Mouse (Mus musculus): ENCODE results near the gene Txndc12.

Gene Txndc12

DNA sequence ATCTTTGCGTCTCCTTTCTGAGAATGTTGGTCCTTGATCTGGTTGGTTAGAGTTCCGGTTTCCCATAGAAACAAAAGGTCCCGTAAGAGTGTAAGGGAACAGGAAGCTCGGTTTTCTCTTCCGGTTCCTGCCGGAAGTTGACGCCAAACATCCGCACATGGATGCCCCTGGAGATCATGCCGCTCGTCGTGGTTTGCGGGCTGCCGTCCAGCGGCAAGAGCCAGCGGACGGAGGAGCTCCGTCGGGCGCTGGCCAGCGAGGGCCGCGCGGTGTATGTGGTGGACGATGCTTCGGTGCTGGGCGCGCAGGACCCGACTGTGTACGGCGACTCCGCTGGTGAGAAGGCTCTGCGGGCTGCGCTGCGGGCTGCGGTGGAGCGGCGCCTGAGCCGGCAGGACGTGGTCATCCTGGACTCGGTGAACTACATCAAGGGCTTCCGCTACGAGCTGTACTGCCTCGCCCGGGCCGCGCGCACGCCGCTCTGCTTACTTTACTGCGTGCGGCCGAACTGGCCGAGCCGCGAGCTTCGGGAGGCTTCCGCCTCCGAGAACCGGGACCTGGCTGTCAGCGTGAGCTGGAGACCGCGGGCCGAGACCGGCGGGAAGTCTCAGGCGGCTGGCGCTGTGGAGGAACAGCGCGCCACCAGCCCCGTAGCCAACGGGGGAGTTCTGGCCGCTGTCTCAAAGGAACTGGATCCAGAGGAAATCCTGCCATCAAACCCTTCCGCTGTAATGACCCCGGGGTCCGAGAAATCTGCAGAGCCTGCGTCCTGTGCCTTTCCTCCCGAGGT, 13.5 kb downstream of the Txndc12 start, which contains the start of gene Kti12:
Gene Kti12, plus strand, starts transcription at position 71 of the 790 bp plus-strand sequence.
- DNase-seq, result peak; percentile 99

GRCm38 (mm10) chr4:108848505-108848848, 14.1 kb downstream of the Txndc12 start, which contains the start of gene A730015C16Rik:
Gene A730015C16Rik (minus strand): TSS chr4:108848619.
- DNase-seq, result no peak

DNA sequence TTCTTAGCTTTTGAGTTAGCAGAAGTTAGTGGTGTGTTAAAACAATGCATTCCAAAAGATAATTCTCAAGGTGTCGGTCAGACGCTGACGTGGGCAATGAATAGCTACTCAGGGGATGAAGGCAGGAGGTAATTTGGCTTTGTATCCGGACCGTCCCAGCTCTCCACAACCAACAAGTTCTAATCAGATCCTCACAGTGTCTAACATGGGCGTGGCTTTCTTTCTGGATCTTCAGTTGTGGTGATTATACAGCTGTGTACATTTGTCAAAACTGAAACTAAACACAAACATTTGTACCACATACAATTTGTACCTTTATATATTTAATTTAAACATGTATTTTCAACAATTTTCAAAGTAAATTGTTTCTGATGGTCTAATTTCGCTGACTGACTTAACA, 32.4 kb downstream of the Txndc12 start:
- peak; percentile 23 for DNase-seq

GRCm38 (mm10) chr4:108869730-108870374, 35.5 kb downstream of the Txndc12 start:
- peak; percentile 91 for DNase-seq

DNA sequence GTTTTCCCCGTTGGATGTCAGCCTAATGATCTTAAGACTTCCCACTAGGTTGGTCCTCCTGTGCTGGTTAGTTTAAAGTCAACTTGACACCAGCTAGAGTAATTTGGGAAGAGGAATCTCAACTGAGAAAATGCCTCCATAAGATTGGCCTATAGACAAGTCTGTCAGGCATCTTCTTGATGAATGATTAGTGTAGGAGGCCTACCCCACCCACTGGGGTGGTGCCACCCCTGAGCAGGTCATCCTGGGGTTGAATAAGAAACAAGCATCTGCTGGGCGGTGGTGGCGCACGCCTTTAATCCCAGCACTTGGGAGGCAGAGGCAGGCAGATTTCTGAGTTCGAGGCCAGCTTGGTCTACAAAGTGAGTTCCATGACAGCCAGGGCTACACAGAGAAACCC, 39.3 kb downstream of the Txndc12 start:
- DNase-seq, result no peak

- no peak for DNase-seq
These were observed 43.5 kb downstream of the Txndc12 start for GRCm38 (mm10) chr4:108877901-108878300.

- DNase-seq, result peak; percentile 90
These were observed 44.8 kb downstream of the Txndc12 start, which contains the start of gene Rab3b for GRCm38 (mm10) chr4:108878963-108879822. Gene Rab3b (plus strand): TSS chr4:108879063.

GRCm38 (mm10) chr4:108883815-108884214, 49.4 kb downstream of the Txndc12 start:
- no peak for DNase-seq

DNA sequence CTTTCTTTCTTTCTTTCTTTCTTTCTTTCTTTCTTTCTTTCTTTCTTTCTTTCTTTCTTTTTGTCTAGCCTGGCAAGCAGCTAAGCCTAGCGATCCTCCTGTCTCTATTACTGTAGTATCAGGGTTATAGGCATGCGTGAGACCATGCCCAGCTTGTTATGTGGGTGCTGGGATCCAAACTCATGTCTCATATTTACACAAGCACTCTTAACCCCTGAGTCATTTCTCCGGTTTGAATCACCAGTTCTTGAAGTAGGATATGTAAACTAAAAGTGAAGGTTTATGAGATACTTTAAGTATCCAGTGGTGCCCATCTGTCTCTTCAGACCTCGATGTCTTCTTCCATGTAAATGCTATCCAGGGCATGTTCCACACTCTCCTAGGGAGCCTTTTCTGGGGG, 53.1 kb downstream of the Txndc12 start:
- no peak for DNase-seq

DNA sequence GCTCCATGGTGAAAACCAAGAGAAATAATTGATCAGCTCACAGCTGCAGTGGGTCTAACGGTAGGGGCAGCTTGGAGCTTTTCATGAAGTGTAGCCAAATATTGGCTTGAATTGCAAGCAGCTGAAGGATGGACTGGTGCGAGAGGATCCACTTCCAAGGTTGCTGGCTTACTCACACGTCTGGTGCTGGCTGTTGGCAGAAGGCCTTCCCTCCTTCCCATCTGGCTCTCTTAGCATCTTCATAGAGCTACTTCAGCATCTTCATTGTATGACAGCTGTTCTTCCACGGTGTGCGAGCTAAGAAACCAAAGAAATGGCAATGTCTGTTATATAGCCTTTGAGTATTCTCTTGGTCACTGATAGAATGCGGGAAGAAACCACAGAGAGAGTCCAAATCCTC, 56.5 kb downstream of the Txndc12 start:
- DNase-seq, result no peak

GRCm38 (mm10) chr4:108900421-108900820, 66.0 kb downstream of the Txndc12 start:
- no peak for DNase-seq

DNA sequence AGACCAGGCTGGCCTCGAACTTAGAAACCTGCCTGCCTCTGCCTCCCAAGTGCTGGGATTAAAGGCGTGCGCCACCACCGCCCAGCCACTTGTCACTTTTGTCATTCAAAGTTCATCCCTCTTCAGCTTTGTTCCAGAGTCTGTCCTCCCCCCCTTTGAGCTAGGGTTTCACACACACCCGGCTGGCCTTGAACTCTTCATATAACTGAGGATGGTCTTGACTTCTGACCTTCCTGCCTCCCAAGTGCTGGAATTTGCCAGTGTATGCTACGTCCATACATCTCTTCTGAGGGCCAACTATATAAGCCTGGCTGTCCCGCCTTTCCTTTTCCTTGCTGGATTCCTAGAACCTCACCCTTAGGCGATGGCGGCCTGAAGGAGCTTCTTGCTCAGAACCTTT, 68.5 kb downstream of the Txndc12 start:
- no peak for DNase-seq

DNA sequence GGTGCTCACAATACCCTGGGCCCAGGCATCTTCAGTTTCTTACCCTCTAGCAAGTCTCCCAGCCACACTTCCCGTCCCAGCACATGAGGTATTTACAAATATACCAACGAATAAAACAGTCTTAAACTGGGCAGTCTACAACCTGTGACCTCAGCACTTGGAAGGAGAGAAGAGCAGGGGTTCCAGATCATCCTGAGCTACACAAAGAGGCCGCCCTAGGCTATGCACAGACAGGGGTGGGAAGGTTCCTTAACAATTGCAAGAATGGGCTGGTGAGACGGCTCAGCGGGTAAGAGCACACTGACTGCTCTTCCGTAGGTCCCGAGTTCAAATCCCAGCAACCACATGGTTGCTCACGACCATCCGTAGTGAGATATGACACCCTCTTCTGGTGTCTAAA, 68.9 kb downstream of the Txndc12 start:
- DNase-seq, result no peak

DNA sequence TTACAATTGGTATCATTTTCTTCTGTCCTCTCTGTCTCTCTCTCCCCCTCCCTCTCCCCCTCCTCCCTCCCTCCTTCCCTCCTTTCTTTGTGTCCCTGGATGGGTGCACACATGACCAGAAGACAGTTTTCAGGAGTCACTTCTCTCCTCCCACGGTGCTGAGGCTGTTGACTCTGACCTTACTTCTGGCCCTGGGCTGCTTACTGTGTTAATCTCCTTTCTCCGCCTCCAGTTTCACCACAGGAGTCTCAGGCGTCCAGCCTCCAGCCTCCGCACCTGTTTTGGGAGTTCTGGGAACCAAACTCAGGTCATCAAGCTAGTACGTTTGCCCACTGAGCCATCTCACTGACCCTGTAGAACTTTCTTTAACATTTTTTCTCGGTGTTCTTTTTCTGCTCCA, 69.7 kb downstream of the Txndc12 start:
- DNase-seq, result peak; percentile 37

DNA sequence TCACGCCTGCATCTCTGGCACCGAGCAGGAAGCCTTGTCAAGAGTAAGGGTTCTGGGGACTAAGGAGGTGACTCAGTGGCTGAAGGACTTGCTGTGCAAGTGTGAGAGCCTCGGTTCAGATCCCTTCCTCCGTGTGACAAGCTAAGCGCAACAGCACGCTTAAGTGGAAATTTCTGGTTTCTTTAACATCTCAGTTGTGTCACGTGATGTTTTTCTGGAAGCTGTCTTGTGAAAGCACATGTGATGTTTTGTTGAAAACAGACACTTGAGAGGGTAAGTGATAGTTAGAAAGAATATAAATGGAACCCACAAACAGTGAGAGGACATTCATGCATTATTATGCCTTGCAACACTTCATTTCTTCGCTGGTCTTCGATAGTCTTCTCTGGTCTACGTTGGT, 70.4 kb downstream of the Txndc12 start:
- peak; percentile 60 for DNase-seq

DNA sequence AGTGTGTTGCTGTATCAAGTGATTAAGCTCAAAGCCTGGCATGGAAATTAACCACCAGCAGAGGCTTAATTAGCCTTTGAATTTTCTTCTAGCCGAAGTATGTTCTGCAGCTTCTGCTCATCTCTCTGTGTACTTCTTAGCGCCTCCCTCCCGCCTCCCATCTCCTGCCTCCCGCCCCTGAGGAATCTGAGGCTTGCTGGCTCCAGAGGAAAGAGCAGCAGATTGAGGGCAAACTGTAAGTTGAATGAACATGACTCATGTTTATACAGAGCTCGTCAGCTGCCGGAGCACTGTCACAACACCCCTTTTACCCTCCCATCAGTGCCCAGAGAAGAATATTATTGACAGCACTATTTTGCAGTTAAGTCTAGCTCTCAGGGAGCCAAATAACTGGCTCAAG, 71.5 kb downstream of the Txndc12 start:
- DNase-seq, result no peak

GRCm38 (mm10) chr4:108907475-108907874, 73.1 kb downstream of the Txndc12 start:
- peak; percentile 67 for DNase-seq

DNA sequence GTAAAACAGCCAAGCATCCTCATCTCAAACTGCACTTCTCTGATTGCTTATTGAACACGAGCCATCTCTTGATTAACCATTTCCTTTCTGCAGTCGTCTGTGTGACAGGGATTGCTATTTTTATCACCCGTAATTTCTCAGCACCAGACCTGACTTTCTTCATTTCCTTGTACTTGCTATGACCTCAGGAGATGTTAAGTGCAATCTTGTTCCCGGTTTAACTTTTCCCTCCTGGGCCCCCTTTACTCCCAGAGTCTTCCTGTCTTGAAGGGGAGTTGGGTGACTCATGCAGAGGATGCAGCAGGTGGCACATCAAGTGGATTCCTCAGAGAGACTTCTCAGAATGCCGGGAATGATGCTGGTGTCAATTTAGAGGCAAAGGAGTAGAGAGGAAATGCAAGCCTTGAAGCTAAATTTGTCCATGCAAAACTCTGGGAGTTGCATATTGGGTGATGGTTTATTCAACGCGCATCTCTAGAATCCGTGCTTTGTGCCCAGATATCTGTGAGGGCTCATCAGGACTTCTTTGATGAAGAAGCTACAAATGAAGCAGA, 75.5 kb downstream of the Txndc12 start:
- peak; percentile 9 for DNase-seq
